Mouse (Mus musculus): ENCODE results near the gene Hsp90ab1. TPM values are rescaled to one million over a fixed set of nuclear protein-coding genes. Genes with fewer than 3 reads are reported as not detected.

Hsp90ab1 gene
- polyA plus RNA-seq, 1 experiment from 2014 or later: 2,187 TPM

- H3K36me3 ChIP-seq (replicated peaks): peaks cover 4% of the 10 kb centered on the region; the same call in 1 of the 2 replicates
- WGBS: 53% methylated on average over 16 of the region's 16 CpGs
- peak overlapping the region; percentile 79; the same call in 1 of the 2 replicates for H3K4me3 ChIP-seq
- H3K9me3 ChIP-seq: no peaks in the 10 kb centered on the region
- peaks cover 32% of the 10 kb centered on the region for H3K27me3 ChIP-seq (replicated peaks; ENCODE audit: low read depth, poor library complexity, severe bottlenecking)
- no peak for DNase-seq (ENCODE audit: low spot score)
- peaks cover 43% of the 10 kb centered on the region for H3K4me1 ChIP-seq
- 0 out of 2 replicates have a peak overlapping the region, but pooled peaks have one; percentile 37 for H3K27ac ChIP-seq (replicated peaks)
Measured at GRCm38 (mm10) chr17:45557998-45558862, 14.8 kb downstream of the Hsp90ab1 start.

- Histone ChIP-seq H3K27me3 (replicated peaks; ENCODE audit: low read depth, poor library complexity, severe bottlenecking) (peaks cover 37% of the 10 kb centered on the region), H3K4me1 (peaks cover 43% of the 10 kb centered on the region), H3K27ac (replicated peaks) (no peak overlapping the region), H3K36me3 (replicated peaks) (peaks cover 4% of the 10 kb centered on the region; the same call in 1 of the 2 replicates), H3K9me3 (no peaks in the 10 kb centered on the region), H3K4me3 (peak overlapping the region; percentile 79; the same call in 1 of the 2 replicates)
- WGBS: 53% methylated on average over 7 of the region's 7 CpGs
- no peak for DNase-seq (ENCODE audit: low spot score)
Measured at GRCm38 (mm10) chr17:45557246-45557824, 15.7 kb downstream of the Hsp90ab1 start.

GRCm38 (mm10) chr17:45556514-45557245, 16.4 kb downstream of the Hsp90ab1 start:
- whole genome bisulfite sequencing: 61% methylated on average over 3 of the region's 3 CpGs
- H3K36me3 ChIP-seq (replicated peaks): peaks cover 4% of the 10 kb centered on the region; the same call in 1 of the 2 replicates
- H3K9me3 ChIP-seq: no peaks in the 10 kb centered on the region
- no peak overlapping the region for H3K27ac ChIP-seq (replicated peaks)
- peaks cover 37% of the 10 kb centered on the region for H3K27me3 ChIP-seq (replicated peaks; ENCODE audit: low read depth, poor library complexity, severe bottlenecking)
- peak overlapping the region; percentile 79 for H3K4me3 ChIP-seq
- no peak for DNase-seq (ENCODE audit: low spot score)
- peaks cover 47% of the 10 kb centered on the region for H3K4me1 ChIP-seq

- DNase-seq (ENCODE audit: low spot score): no peak
- Histone ChIP-seq H3K36me3 (replicated peaks) (peaks cover 4% of the 10 kb centered on the region; the same call in 1 of the 2 replicates), H3K9me3 (no peaks in the 10 kb centered on the region), H3K4me3 (peak overlapping the region; percentile 79), H3K27ac (replicated peaks) (peak overlapping the region; percentile 72), H3K4me1 (peaks cover 53% of the 10 kb centered on the region), H3K27me3 (replicated peaks; ENCODE audit: low read depth, poor library complexity, severe bottlenecking) (peaks cover 43% of the 10 kb centered on the region)
- WGBS: 4% methylated on average over 14 of the region's 14 CpGs
Measured at GRCm38 (mm10) chr17:45556107-45556489, 17.0 kb downstream of the Hsp90ab1 start.

GRCm38 (mm10) chr17:45555452-45556106, 17.5 kb downstream of the Hsp90ab1 start, which contains the start of gene Nfkbie:
Gene Nfkbie, plus strand, starts transcription at chr17:45555703.
- under 1% methylated on average over 45 of the region's 45 CpGs for WGBS
- H3K4me1 ChIP-seq: peaks cover 58% of the 10 kb centered on the region
- peaks cover 48% of the 10 kb centered on the region for H3K27me3 ChIP-seq (replicated peaks; ENCODE audit: low read depth, poor library complexity, severe bottlenecking)
- peak; percentile 98 for DNase-seq (ENCODE audit: low spot score)
- peak within 1 kb of the TSS; percentile 79 for H3K4me3 ChIP-seq
- peak within 1 kb of the TSS; percentile 72 for H3K27ac ChIP-seq (replicated peaks)
- peaks cover 4% of the 10 kb centered on the region; the same call in 1 of the 2 replicates for H3K36me3 ChIP-seq (replicated peaks)
- H3K9me3 ChIP-seq: no peaks in the 10 kb centered on the region

- 44% methylated on average over 1 of the region's 1 CpGs for WGBS
- peaks cover 55% of the 10 kb centered on the region for H3K27me3 ChIP-seq (replicated peaks; ENCODE audit: low read depth, poor library complexity, severe bottlenecking)
Measured at GRCm38 (mm10) chr17:45554420-45554819, 18.7 kb downstream of the Hsp90ab1 start.

GRCm38 (mm10) chr17:45553065-45553464, 20.0 kb downstream of the Hsp90ab1 start:
- H3K36me3 ChIP-seq (replicated peaks): no peaks in the 10 kb centered on the region
- WGBS: 81% methylated on average over 3 of the region's 3 CpGs
- peaks cover 69% of the 10 kb centered on the region for H3K4me1 ChIP-seq
- no peaks in the 10 kb centered on the region for H3K9me3 ChIP-seq
- no peak overlapping the region for H3K27ac ChIP-seq (replicated peaks)
- H3K27me3 ChIP-seq (replicated peaks; ENCODE audit: low read depth, poor library complexity, severe bottlenecking): peaks cover 61% of the 10 kb centered on the region
- no peak for DNase-seq (ENCODE audit: low spot score)
- no peak overlapping the region for H3K4me3 ChIP-seq

More at GRCm38 (mm10) chr17:45554420-45554819, 18.7 kb downstream of the Hsp90ab1 start:
- peaks cover 69% of the 10 kb centered on the region for H3K4me1 ChIP-seq
- H3K9me3 ChIP-seq: no peaks in the 10 kb centered on the region
- no peaks in the 10 kb centered on the region for H3K36me3 ChIP-seq (replicated peaks)
- H3K27ac ChIP-seq (replicated peaks): no peak overlapping the region
- DNase-seq (ENCODE audit: low spot score): no peak
- no peak overlapping the region for H3K4me3 ChIP-seq

GRCm38 (mm10) chr17:45551816-45552451, 21.1 kb downstream of the Hsp90ab1 start:
- DNase-seq (ENCODE audit: low spot score): peak; percentile 80
- Histone ChIP-seq H3K27me3 (replicated peaks; ENCODE audit: low read depth, poor library complexity, severe bottlenecking) (peaks cover 61% of the 10 kb centered on the region), H3K4me1 (peaks cover 59% of the 10 kb centered on the region), H3K4me3 (0 out of 2 replicates have a peak overlapping the region, but pooled peaks have one; percentile 8), H3K36me3 (replicated peaks) (peaks cover 2% of the 10 kb centered on the region), H3K27ac (replicated peaks) (no peak overlapping the region), H3K9me3 (no peaks in the 10 kb centered on the region)
- WGBS: 6% methylated on average over 8 of the region's 8 CpGs

- no peak overlapping the region for H3K27ac ChIP-seq (replicated peaks)
- no peak for DNase-seq (ENCODE audit: low spot score)
- H3K4me1 ChIP-seq: peaks cover 55% of the 10 kb centered on the region
- H3K27me3 ChIP-seq (replicated peaks; ENCODE audit: low read depth, poor library complexity, severe bottlenecking): peaks cover 61% of the 10 kb centered on the region
- 57% methylated on average over 7 of the region's 7 CpGs for WGBS
- no peak overlapping the region for H3K4me3 ChIP-seq
- peaks cover 9% of the 10 kb centered on the region for H3K36me3 ChIP-seq (replicated peaks)
- H3K9me3 ChIP-seq: no peaks in the 10 kb centered on the region
Measured at GRCm38 (mm10) chr17:45551249-45551796, 21.7 kb downstream of the Hsp90ab1 start.

GRCm38 (mm10) chr17:45550253-45550652, 22.8 kb downstream of the Hsp90ab1 start:
- no peaks in the 10 kb centered on the region for H3K9me3 ChIP-seq
- H3K4me3 ChIP-seq: peak overlapping the region; percentile 95
- H3K36me3 ChIP-seq (replicated peaks): peaks cover 9% of the 10 kb centered on the region
- WGBS: 33% methylated on average over 5 of the region's 5 CpGs
- no peak for DNase-seq (ENCODE audit: low spot score)
- peak overlapping the region; percentile 98; the same call in 1 of the 2 replicates for H3K27ac ChIP-seq (replicated peaks)
- H3K4me1 ChIP-seq: peaks cover 54% of the 10 kb centered on the region
- H3K27me3 ChIP-seq (replicated peaks; ENCODE audit: low read depth, poor library complexity, severe bottlenecking): peaks cover 66% of the 10 kb centered on the region

GRCm38 (mm10) chr17:45549617-45550181, 23.4 kb downstream of the Hsp90ab1 start, which contains the start of gene Tmem151b:
Gene Tmem151b, minus strand, starts transcription at chr17:45549677.
- peak within 1 kb of the TSS; percentile 98 for H3K27ac ChIP-seq (replicated peaks)
- WGBS: under 1% methylated on average over 27 of the region's 29 CpGs
- H3K4me1 ChIP-seq: peaks cover 55% of the 10 kb centered on the region
- H3K9me3 ChIP-seq: no peaks in the 10 kb centered on the region
- peaks cover 14% of the 10 kb centered on the region for H3K36me3 ChIP-seq (replicated peaks)
- H3K27me3 ChIP-seq (replicated peaks; ENCODE audit: low read depth, poor library complexity, severe bottlenecking): peaks cover 69% of the 10 kb centered on the region
- peak; percentile 88 for DNase-seq (ENCODE audit: low spot score)
- peak within 1 kb of the TSS; percentile 95 for H3K4me3 ChIP-seq
